Mouse (Mus musculus) MEL (cell line): ENCODE measurements around the gene Mmp9.

ENCODE experiments used
- CTCF ChIP-seq, 3 experiments: IDR thresholded peaks in 2 of 3; conservative IDR thresholded peaks in 1 of 3; 2 replicates each; pipeline ENCODE4 v1.5.1; 2011 to 2012; ENCODE audit warnings: low read length in 3 of 3, low read depth in 2 of 3, mild to moderate bottlenecking in 2 of 3, improper control_type of control experiment in 1 of 3, inconsistent platforms in 1 of 3, mixed read lengths in 1 of 3, moderate library complexity in 1 of 3; ENCODE audit not compliant: control insufficient read depth in 1 of 3, insufficient read depth in 1 of 3, poor library complexity in 1 of 3, severe bottlenecking in 1 of 3
- EP300 ChIP-seq, 2 experiments: IDR thresholded peaks; 2 replicates each; pipeline ENCODE4 v1.6.1; 2011; ENCODE audit warnings: improper control_type of control experiment in 2 of 2, low read length in 2 of 2, low read depth in 1 of 2, mild to moderate bottlenecking in 1 of 2
- JUND ChIP-seq: IDR thresholded peaks from 2 replicates; pipeline ENCODE4 v1.6.1; 2011; ENCODE audit warnings: low read depth, mild to moderate bottlenecking, improper control_type of control experiment, low read length
- MEF2A ChIP-seq: IDR thresholded peaks from 2 replicates; pipeline ENCODE4 v1.6.1; 2014; ENCODE audit warnings: low read depth, mild to moderate bottlenecking, inconsistent platforms, low read length, improper control_type of control experiment; ENCODE audit not compliant: poor library complexity, insufficient replicate concordance, severe bottlenecking; ENCODE audit errors: extremely low read depth
- POLR2A ChIP-seq, 2 experiments: IDR thresholded peaks; 2 replicates each; pipeline ENCODE4 v1.6.1; 2011 to 2012; ENCODE audit warnings: low read length in 2 of 2, mild to moderate bottlenecking in 2 of 2, control low read depth in 1 of 2, improper control_type of control experiment in 1 of 2, low read depth in 1 of 2, moderate library complexity in 1 of 2; ENCODE audit not compliant: control insufficient read depth in 1 of 2, insufficient read depth in 1 of 2, poor library complexity in 1 of 2
- POLR2AphosphoS5 ChIP-seq: IDR thresholded peaks from 2 replicates; pipeline ENCODE4 v1.6.1; 2012; ENCODE audit warnings: low read depth, borderline replicate concordance, mild to moderate bottlenecking, inconsistent platforms, low read length, moderate library complexity, mixed read lengths
- SIN3A ChIP-seq: IDR thresholded peaks from 2 replicates; pipeline ENCODE4 v1.6.1; 2012; ENCODE audit warnings: low read length, improper control_type of control experiment, inconsistent platforms
- SMC3 ChIP-seq: IDR thresholded peaks from 2 replicates; pipeline ENCODE4 v1.6.1; 2011; ENCODE audit warnings: low read depth, low read length, improper control_type of control experiment
- TBP ChIP-seq: IDR thresholded peaks from 2 replicates; pipeline ENCODE4 v1.8.0; 2011; ENCODE audit warnings: low read depth, low read length, improper control_type of control experiment
- TCF12 ChIP-seq: IDR thresholded peaks from 2 replicates; pipeline ENCODE4 v1.6.1; 2014; ENCODE audit warnings: low read depth, mild to moderate bottlenecking, inconsistent platforms, low read length, improper control_type of control experiment, moderate library complexity
- ZMIZ1 ChIP-seq: IDR thresholded peaks from 2 replicates; pipeline ENCODE4 v1.6.1; 2012; ENCODE audit warnings: low read depth, mild to moderate bottlenecking, inconsistent platforms, low read length, improper control_type of control experiment, moderate library complexity
- ZNF384 ChIP-seq: IDR thresholded peaks from 2 replicates; pipeline ENCODE4 v1.6.1; 2012; ENCODE audit warnings: low read depth, mild to moderate bottlenecking, inconsistent platforms, low read length, improper control_type of control experiment

GRCm38 (mm10) chr2:164950501-164950900 is 9.9 kb downstream of the Mmp9 start:
- peak in 2 of 3 experiments; percentile 25 to 32; a peak in 3 of 6 replicates for TF ChIP-seq CTCF (IDR thresholded peaks at IDR 0.05 in 2 of 3, conservative IDR thresholded peaks at IDR 0.05 in 1 of 3; ENCODE audit: control insufficient read depth in 1 of 3, insufficient read depth in 1 of 3, low read depth in 2 of 3, low read length in 3 of 3, poor library complexity in 1 of 3, severe bottlenecking in 1 of 3)
- TF ChIP-seq POLR2A (IDR thresholded peaks at IDR 0.05; ENCODE audit: control insufficient read depth in 1 of 2, insufficient read depth in 1 of 2, low read depth in 1 of 2, low read length in 2 of 2, poor library complexity in 1 of 2): no peak
- TF ChIP-seq TBP: no peak
- no peak for TF ChIP-seq MEF2A
- no peak for TF ChIP-seq POLR2AphosphoS5
- no peak for TF ChIP-seq SIN3A
- no peak for TF ChIP-seq SMC3
- no peak for TF ChIP-seq TCF12
- no peak for TF ChIP-seq JUND
- no peak for TF ChIP-seq EP300 (IDR thresholded peaks at IDR 0.05; ENCODE audit: low read depth in 1 of 2, low read length in 2 of 2)
- TF ChIP-seq ZMIZ1: no peak
- no peak for TF ChIP-seq ZNF384
